Mouse (Mus musculus) embryo, embryonic 11 days (tissue): ENCODE data around the gene Mesd.

Experiments used
- DNase-seq: peaks from one replicate; pipeline ENCODE4 v3.0.0-alpha.2; 2015

The Mesd gene

DNA sequence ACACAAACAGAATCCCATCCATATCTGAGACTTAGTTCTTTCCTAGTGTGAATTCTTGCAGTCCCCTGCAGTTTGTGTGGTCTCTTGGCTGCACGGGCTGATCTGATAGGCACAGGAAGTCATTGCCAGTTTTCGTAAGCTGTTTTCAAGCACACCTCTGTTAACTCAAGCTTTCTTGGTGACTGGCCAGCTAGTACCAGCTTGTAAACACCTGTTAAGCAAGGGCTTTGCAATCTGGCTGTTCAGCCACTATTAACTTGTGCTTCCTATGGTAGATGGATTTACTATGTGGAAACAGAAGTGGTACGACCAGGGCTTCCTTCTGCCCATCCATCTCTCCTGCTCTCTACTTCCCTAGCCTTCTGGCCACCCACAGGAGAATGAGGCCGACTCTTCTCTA lies 36.0 kb downstream of the Mesd start:
- DNase-seq, result no peak

DNA sequence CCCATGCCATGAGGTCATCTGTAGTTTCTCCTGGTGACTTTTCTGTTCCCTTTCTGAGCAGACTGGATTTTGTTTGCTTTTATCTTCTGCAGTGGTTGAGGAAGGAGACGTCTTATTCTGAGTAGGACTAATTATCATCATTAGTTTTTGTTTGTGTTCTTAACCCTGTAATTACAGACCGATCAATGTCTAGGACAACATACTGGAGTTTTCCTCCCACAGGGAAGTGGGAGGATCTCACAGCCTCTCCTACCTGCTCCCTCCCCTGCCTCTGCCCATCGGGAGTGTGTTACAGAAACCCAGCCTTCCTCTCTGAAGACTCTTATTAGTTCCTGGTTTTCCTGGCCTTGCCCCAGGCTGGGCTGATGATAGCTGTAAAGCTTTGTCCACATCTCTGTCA lies 37.4 kb downstream of the Mesd start:
- no peak for DNase-seq

DNA sequence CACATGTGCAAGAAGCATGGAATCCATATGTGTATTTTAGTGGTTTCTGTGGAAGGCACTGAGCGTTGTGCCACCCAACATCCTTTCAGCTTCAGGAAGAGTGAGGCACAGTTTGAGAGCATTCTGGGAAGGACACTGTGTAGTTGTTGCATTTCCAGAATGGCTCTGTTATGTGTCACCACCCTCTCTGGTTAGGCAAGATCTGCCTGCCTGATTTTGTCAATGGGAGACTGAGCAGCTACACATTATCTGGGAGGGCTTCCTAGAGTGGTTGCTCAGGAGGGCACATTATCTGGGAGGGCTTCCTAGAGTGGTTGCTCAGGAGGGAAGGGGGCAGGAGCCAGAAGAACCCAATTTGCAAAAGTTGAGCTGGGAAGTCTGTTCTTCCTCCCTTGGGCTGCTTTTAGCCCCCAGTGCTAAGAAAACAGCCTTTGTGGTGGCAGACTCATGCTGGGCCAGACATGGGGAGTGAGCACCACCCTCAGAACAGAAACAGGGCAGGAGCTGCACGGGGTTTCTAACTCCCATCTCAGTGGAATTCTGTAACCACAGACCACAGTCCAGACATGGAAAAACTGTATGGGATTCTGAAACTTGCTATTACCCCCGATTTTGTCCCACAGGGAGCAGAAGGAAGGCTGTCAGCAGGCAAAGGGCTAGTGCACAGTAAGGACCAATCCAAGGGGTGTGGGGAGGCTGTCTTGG lies 54.9 kb downstream of the Mesd start:
- DNase-seq, result no peak

DNA sequence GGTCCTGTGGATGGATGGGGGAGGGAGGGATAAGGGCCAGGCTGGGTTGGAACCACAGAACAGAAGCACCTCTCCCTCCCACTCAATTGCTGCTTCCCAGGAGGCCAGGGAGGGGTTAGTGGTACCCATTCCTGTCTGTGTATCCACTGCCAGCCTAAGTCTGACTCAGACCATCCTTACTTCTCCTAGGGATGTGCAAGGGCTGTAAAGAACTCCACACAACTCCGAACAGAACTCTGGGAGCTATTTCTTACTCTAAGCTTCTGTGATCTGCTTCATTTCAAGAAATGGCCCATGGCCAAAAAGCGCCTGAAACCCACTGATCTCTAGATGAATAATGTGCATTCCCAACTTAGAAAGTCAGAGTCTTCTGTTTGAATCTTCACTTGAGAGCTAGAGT lies 55.9 kb downstream of the Mesd start:
- DNase-seq, result no peak

DNA sequence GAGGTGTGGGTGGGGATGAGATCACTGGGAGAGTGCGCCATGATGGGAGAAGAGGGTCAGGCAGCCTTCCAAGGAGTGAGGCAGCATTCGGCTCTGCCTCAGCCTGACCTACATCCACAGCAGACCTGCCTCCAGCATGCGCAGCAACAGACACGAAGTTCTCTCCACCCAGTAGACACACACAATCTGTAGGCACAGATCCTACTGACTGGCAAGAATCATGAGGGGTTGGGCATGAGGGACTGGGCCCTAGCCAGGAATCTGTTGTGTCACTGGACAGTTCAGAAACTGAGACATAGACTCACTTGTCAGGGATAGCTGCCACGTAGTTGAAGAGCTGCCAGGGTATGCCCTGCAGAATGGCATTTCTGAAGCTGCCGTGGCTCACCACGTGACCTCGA lies 57.4 kb downstream of the Mesd start:
- no peak for DNase-seq

DNA sequence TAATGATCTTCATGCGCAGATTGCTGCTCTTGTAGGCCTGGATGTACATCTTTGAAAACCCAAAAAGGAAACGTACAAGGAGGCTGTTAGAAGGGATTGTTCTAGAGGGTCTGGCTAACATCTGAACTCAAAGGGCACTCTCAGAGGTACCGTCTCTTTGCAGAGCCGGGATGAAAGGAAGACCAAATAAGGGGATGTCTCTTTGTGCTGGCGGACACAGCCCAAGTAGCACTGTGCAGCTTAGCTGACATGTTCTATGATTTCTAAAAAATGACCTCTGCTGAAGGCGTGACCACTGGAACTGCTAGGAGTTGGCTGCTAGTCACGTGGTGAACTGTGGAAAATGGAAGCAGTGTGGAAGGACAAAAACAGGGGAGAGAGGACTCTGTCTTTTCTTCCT lies 64.5 kb downstream of the Mesd start:
- no peak for DNase-seq

DNA sequence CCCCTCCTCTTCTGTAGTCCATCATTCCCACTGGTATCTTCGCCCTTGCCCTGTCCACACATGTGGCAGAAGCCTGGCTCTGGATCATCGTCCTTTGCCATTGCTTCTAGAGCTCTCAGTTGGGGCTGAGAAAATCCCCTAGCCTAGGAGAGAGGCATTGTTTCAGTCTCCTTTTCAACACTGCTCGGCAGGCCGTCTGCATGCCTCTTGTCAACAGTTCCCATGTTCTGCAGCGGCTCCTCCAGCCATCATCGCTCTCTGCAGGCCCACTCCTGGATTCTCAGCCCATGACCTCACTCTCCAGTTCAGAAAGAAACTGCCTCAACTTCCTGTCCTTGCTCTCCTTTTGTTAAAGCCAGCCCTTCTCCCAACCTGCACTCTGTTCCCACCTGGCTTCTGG lies 65.4 kb downstream of the Mesd start:
- no peak for DNase-seq
